Mouse (Mus musculus) embryonic facial prominence, embryonic 11.5 days (tissue): ENCODE measurements around the gene Ska2. TPM values are rescaled to one million over a fixed set of nuclear protein-coding genes. Genes with fewer than 3 reads are reported as not detected.
A peak's percentile ranks its signal among the peaks of the same experiment; 100 is the strongest.

Source experiments
- ATAC-seq: fragments of 200-750 bp; cut with Nextera tagmentation; replicated peaks from 2 replicates; pipeline ENCODE4 v1.8.0; 2017; ENCODE audit warnings: low read depth; ENCODE audit not compliant: insufficient number of reproducible peaks, low FRiP score, low TSS enrichment
- DNase-seq: peaks from one replicate; pipeline ENCODE4 v3.0.0-alpha.2; 2015; ENCODE audit warnings: low spot score
- H3K27ac ChIP-seq: fragments of 300-500 bp; sonication (generic); replicated peaks from 2 replicates; pipeline ENCODE4 v1.5.1; 2014; ENCODE audit warnings: mild to moderate bottlenecking, low read depth, low read length, control low read depth
- H3K27me3 ChIP-seq: fragments of 300-500 bp; sonication (generic); 2 replicates; pipeline ENCODE4 v1.6.1; 2014; ENCODE audit warnings: mild to moderate bottlenecking, low read length, moderate library complexity, mixed read lengths; ENCODE audit not compliant: control insufficient read depth, insufficient read depth
- H3K36me3 ChIP-seq: fragments of 300-500 bp; sonication (generic); replicated peaks from 2 replicates; pipeline ENCODE4 v1.6.1; 2014; ENCODE audit warnings: low read depth, mild to moderate bottlenecking, low read length, moderate library complexity, mixed read lengths; ENCODE audit not compliant: control insufficient read depth, insufficient read depth
- H3K4me1 ChIP-seq: fragments of 300-500 bp; sonication (generic); 2 replicates; pipeline ENCODE4 v1.6.1; 2014; ENCODE audit warnings: low read length, mixed read lengths; ENCODE audit not compliant: control insufficient read depth, insufficient read depth
- H3K4me2 ChIP-seq: fragments of 300-500 bp; sonication (generic); 2 replicates; pipeline ENCODE4 v1.6.1; 2014; ENCODE audit warnings: low read depth, mild to moderate bottlenecking, control low read depth, low read length, moderate library complexity
- H3K4me3 ChIP-seq: fragments of 300-500 bp; sonication (generic); 2 replicates; pipeline ENCODE4 v1.5.1; 2014; ENCODE audit warnings: low read depth, low read length, control low read depth
- H3K9ac ChIP-seq: fragments of 300-500 bp; sonication (generic); replicated peaks from 2 replicates; pipeline ENCODE4 v1.6.1; 2014; ENCODE audit warnings: mild to moderate bottlenecking, control low read depth, low read length
- H3K9me3 ChIP-seq: fragments of 300-500 bp; sonication (generic); replicated peaks from 2 replicates; pipeline ENCODE4 v1.6.1; 2016; ENCODE audit warnings: mild to moderate bottlenecking, low read length, inconsistent platforms, mixed read lengths; ENCODE audit not compliant: control insufficient read depth
- WGBS: fragments of 180-500 bp; shearing (Covaris S2); extraction: QIAGEN DNeasy Blood & Tissue Kit; methylation state at CpG from one replicate; pipeline ENCODE4 v1.1.7; 2014; 5-methylcytosine and 5-hydroxymethylcytosine counted together
- polyA plus RNA-seq: library from polyadenylated mRNA; unstranded; fragments of >200 nt; fragmentation: Nextera tagmentation; extraction: Ambion mirVana; gene quantifications from 2 replicates; pipeline ENCODE4 v1.2.1, GENCODE M21; 2014

Ska2 gene
- polyA plus RNA-seq, result 121 and 134 TPM in 2 replicates

GRCm38 (mm10) chr11:87108755-87109518 lies at the start of gene Ska2:
Gene Ska2 (plus strand): TSS chr11:87109234.
- H3K27me3 ChIP-seq, result no peaks in the 10 kb centered on the region
- under 1% methylated on average over 40 of the region's 40 CpGs for WGBS

GRCm38 (mm10) chr11:87060410-87060809 lies 48.6 kb upstream of the Ska2 start:
- Histone ChIP-seq H3K27me3 (no peaks in the 10 kb centered on the region), H3K9me3 (no peaks in the 10 kb centered on the region), H3K36me3 (no peaks in the 10 kb centered on the region; the same call in 1 of the 2 replicates), H3K27ac (no peak overlapping the region), H3K9ac (no peak overlapping the region), H3K4me3 (no peak overlapping the region), H3K4me2 (no peak overlapping the region), H3K4me1 (no peaks in the 10 kb centered on the region)
- WGBS, result 95% methylated on average over 2 of the region's 2 CpGs
- ATAC-seq (no peak), DNase-seq (no peak)

More at GRCm38 (mm10) chr11:87108755-87109518, at the start of gene Ska2:
- Histone ChIP-seq H3K27ac (peak within 1 kb of the TSS; percentile 97), H3K9me3 (no peaks in the 10 kb centered on the region), H3K9ac (peak within 1 kb of the TSS; percentile 100), H3K4me3 (peak within 1 kb of the TSS; percentile 98), H3K4me2 (peak within 1 kb of the TSS; percentile 31), H3K4me1 (no peaks in the 10 kb centered on the region), H3K36me3 (no peaks in the 10 kb centered on the region; the same call in 1 of the 2 replicates)
- DNase-seq, result peak; percentile 100
- ATAC-seq, result peak; percentile 99

GRCm38 (mm10) chr11:87062087-87062486 lies 46.9 kb upstream of the Ska2 start:
- DNase-seq, result no peak
- 72% methylated on average over 3 of the region's 3 CpGs for WGBS
- H3K27ac ChIP-seq, result no peak overlapping the region
- H3K4me1 ChIP-seq, result no peaks in the 10 kb centered on the region
- no peak for ATAC-seq
- no peaks in the 10 kb centered on the region for H3K9me3 ChIP-seq
- no peaks in the 10 kb centered on the region; the same call in 1 of the 2 replicates for H3K36me3 ChIP-seq
- no peaks in the 10 kb centered on the region for H3K27me3 ChIP-seq
- H3K4me2 ChIP-seq, result no peak overlapping the region
- no peak overlapping the region for H3K4me3 ChIP-seq
- no peak overlapping the region for H3K9ac ChIP-seq

- H3K36me3 ChIP-seq, result no peaks in the 10 kb centered on the region
- peak overlapping the region; percentile 60; the same call in 1 of the 2 replicates for H3K27ac ChIP-seq
- DNase-seq (peak; percentile 77), ATAC-seq (peak; percentile 76)
- no peaks in the 10 kb centered on the region for H3K4me1 ChIP-seq
- WGBS, result under 1% methylated on average over 24 of the region's 24 CpGs
- no peaks in the 10 kb centered on the region for H3K9me3 ChIP-seq
- H3K4me3 ChIP-seq, result peak overlapping the region; percentile 65
- peak overlapping the region; percentile 86 for H3K4me2 ChIP-seq
- H3K9ac ChIP-seq, result peak overlapping the region; percentile 72
- H3K27me3 ChIP-seq, result no peaks in the 10 kb centered on the region
These were observed 35.6 kb upstream of the Ska2 start for GRCm38 (mm10) chr11:87073343-87073865.

GRCm38 (mm10) chr11:87073866-87074440 lies 35.1 kb upstream of the Ska2 start, which contains the start of gene Gdpd1:
Gene Gdpd1 (minus strand): TSS chr11:87074062.
- Histone ChIP-seq H3K9ac (peak within 1 kb of the TSS; percentile 72), H3K4me3 (peak within 1 kb of the TSS; percentile 65), H3K9me3 (no peaks in the 10 kb centered on the region), H3K27me3 (no peaks in the 10 kb centered on the region), H3K4me1 (no peaks in the 10 kb centered on the region), H3K4me2 (peak within 1 kb of the TSS; percentile 86), H3K36me3 (no peaks in the 10 kb centered on the region), H3K27ac (peak within 1 kb of the TSS; percentile 60; the same call in 1 of the 2 replicates)
- peak; percentile 94 for ATAC-seq
- WGBS, result 1% methylated on average over 43 of the region's 43 CpGs
- DNase-seq, result peak; percentile 95

- H3K36me3 ChIP-seq, result peaks cover 4% of the 10 kb centered on the region
- no peak overlapping the region for H3K9ac ChIP-seq
- no peaks in the 10 kb centered on the region for H3K9me3 ChIP-seq
- H3K27me3 ChIP-seq, result no peaks in the 10 kb centered on the region
- 86% methylated on average over 1 of the region's 1 CpGs for WGBS
- DNase-seq (no peak), ATAC-seq (no peak)
- no peak overlapping the region for H3K27ac ChIP-seq
- no peaks in the 10 kb centered on the region; the same call in none of the 2 replicates for H3K4me1 ChIP-seq
- H3K4me3 ChIP-seq, result no peak overlapping the region
- H3K4me2 ChIP-seq, result no peak overlapping the region
These were observed 25.3 kb upstream of the Ska2 start for GRCm38 (mm10) chr11:87083712-87084111.

GRCm38 (mm10) chr11:87085461-87085860 lies 23.6 kb upstream of the Ska2 start:
- no peaks in the 10 kb centered on the region; the same call in none of the 2 replicates for H3K36me3 ChIP-seq
- H3K4me3 ChIP-seq, result peak overlapping the region; percentile 64
- H3K27me3 ChIP-seq, result no peaks in the 10 kb centered on the region
- H3K4me1 ChIP-seq, result no peaks in the 10 kb centered on the region; the same call in none of the 2 replicates
- H3K27ac ChIP-seq, result no peak overlapping the region
- no peak overlapping the region; the same call in 1 of the 2 replicates for H3K9ac ChIP-seq
- peak overlapping the region; percentile 68 for H3K4me2 ChIP-seq
- DNase-seq, result no peak
- ATAC-seq, result no peak
- 92% methylated on average over 13 of the region's 13 CpGs for WGBS
- H3K9me3 ChIP-seq, result no peaks in the 10 kb centered on the region
